Mouse (Mus musculus) erythroblast, embryonic 14.5 days (primary cell): ENCODE results near the gene Actr10. TPM values are rescaled to one million over a fixed set of nuclear protein-coding genes. Genes with fewer than 3 reads are reported as not detected.

Source experiments
- H3K27me3 ChIP-seq: 2 replicates; pipeline ENCODE4 v1.6.1; 2012; ENCODE audit warnings: inconsistent platforms; ENCODE audit not compliant: control insufficient read depth
- H3K36me3 ChIP-seq: 2 replicates; pipeline ENCODE4 v1.6.1; 2012; ENCODE audit warnings: mild to moderate bottlenecking, inconsistent platforms; ENCODE audit not compliant: control insufficient read depth
- H3K4me1 ChIP-seq: 2 replicates; pipeline ENCODE4 v1.6.1; 2012; ENCODE audit warnings: inconsistent platforms; ENCODE audit not compliant: control insufficient read depth
- H3K4me3 ChIP-seq: replicated peaks from 2 replicates; pipeline ENCODE3; 2012; ENCODE audit warnings: moderate library complexity, mild to moderate bottlenecking, inconsistent platforms
- H3K9me3 ChIP-seq: 2 replicates; pipeline ENCODE4 v1.6.1; 2012; ENCODE audit warnings: low read length, inconsistent platforms, mixed read lengths; ENCODE audit not compliant: control insufficient read depth
- GATA1 ChIP-seq: IDR thresholded peaks from 2 replicates; pipeline ENCODE4 v1.6.1; 2012; ENCODE audit warnings: low read length, inconsistent platforms, mixed read lengths
- TAL1 ChIP-seq: IDR thresholded peaks from 3 replicates; pipeline ENCODE4 v1.6.1; 2012; ENCODE audit warnings: low read length, inconsistent platforms, mixed read lengths
- polyA plus RNA-seq: library from polyadenylated mRNA; stranded (reverse); fragments of >175 nt; gene quantifications from 2 replicates; pipeline ENCODE4 v1.2.3, GENCODE M21; 2012

Gene Actr10
- polyA plus RNA-seq, 1 experiment: 0.84 TPM

DNA sequence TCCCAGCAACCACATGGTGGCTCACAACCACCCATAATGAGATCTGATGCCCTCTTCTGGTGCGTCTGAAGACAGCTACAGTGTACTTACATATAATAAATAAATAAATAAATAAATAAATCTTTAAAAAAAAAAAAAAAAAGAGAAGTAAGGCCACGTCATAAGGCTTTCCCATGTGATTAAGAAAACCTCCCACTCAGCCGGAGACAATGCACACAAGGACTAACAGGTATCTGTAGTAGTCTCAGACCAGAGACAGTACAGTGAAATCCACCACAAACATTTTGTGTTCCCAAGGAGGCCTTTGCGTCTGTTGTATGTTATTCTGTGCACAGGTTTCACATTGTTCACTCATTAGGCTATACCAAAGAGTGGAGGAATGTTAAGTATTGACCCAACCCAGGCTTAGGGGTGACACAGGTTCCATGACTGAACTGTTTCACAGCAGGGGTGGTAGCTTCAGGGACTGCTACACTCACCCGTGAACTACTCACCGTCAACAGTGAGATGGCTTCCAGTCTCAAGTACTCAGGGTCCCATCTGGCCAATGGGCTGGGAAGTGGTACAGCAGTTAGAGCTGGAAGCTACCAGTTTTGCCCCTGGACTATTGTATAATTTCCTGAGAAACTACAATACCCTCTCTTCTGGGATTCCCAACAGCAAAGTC lies 66.2 kb downstream of the Actr10 start:
- TF ChIP-seq GATA1 (no peak), TAL1 (no peak)
- Histone ChIP-seq H3K9me3 (no peaks in the 10 kb centered on the region), H3K36me3 (peaks cover 79% of the 10 kb centered on the region), H3K27me3 (no peaks in the 10 kb centered on the region), H3K4me3 (no peak overlapping the region), H3K4me1 (peaks cover 3% of the 10 kb centered on the region; the same call in 1 of the 2 replicates)

DNA sequence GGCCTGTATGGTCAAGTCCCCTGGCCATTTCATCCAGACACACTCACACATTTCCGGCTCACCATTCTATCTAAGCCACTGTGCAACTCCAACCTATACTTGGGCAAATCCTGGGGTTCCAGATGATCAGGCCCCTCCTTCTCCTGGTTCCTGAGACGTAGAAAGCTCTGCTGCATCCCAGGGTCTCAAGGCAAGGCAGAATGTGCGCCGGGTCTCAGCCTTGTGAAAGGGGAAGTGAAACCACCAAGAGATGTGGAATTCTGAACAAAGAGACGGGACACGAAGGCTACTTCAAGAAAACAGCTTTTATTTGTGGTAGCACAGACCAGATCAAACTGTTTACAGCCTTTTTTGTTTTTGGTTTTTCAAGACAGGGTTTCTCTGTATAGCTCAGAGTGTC lies 68.5 kb downstream of the Actr10 start:
- Histone ChIP-seq H3K4me1 (no peaks in the 10 kb centered on the region), H3K9me3 (no peaks in the 10 kb centered on the region), H3K4me3 (no peak overlapping the region), H3K36me3 (peaks cover 85% of the 10 kb centered on the region), H3K27me3 (no peaks in the 10 kb centered on the region)
- TF ChIP-seq GATA1 (no peak), TAL1 (no peak)

DNA sequence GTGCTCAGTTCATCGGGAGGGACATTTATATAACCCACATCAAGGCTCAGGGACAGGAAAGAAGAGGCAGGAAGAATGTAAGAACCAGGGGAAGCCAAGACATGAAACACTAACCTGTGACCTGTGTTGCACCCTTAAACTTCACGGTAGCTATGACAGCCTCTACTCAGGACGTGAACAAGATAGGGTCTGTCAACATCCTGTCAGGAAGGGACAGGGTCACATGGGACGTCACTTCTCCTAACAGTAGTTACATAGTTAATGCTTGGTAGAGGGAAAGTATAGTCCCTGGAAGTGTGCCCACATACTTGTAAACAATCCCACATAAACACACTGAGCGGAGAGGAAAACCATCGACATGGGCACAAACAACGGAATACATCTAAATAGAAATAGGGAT lies 69.2 kb downstream of the Actr10 start:
- H3K4me1 ChIP-seq: peaks cover 1% of the 10 kb centered on the region
- no peaks in the 10 kb centered on the region for H3K27me3 ChIP-seq
- H3K4me3 ChIP-seq: no peak overlapping the region
- peaks cover 87% of the 10 kb centered on the region for H3K36me3 ChIP-seq
- H3K9me3 ChIP-seq: no peaks in the 10 kb centered on the region
- TF ChIP-seq GATA1: no peak
- no peak for TF ChIP-seq TAL1

DNA sequence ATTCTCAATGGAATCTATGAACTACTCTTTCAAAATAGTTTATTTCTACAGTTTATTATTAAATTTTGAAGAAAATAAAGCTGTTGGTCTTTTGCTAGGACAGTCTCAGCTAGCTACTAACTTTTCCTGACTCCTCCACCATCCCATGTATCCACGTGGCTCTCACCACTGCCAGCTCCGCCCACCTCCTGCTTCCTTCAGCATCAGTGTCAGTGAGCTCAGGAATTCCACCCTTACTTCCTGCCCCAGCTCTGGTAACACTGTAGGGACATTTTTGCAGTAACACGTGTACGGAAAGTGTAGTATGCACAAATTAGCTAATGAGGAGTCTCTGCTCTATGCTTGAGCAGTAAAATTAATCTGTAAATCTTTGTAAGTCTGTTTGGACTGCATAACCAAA lies 72.1 kb downstream of the Actr10 start:
- no peaks in the 10 kb centered on the region for H3K27me3 ChIP-seq
- peaks cover 23% of the 10 kb centered on the region for H3K4me1 ChIP-seq
- TF ChIP-seq GATA1 (no peak), TAL1 (no peak)
- no peak overlapping the region for H3K4me3 ChIP-seq
- H3K9me3 ChIP-seq: no peaks in the 10 kb centered on the region
- H3K36me3 ChIP-seq: peaks cover 84% of the 10 kb centered on the region

Other genes with a start within 250 kb of the Actr10 start
- gene Frmd6, start 112.3 kb upstream of the Actr10 start, polyA plus RNA-seq: 0.01 TPM in 1 of 2 replicates, not detected in the other
- 1.9 and 2.3 TPM in 2 replicates for gene Psma3, start 36.8 kb downstream of the Actr10 start, polyA plus RNA-seq
- gene Arid4a, start 78.1 kb downstream of the Actr10 start, polyA plus RNA-seq: 0.94 and 1.4 TPM in 2 replicates
- not detected in 2 replicates for gene Tomm20l, start 173.6 kb downstream of the Actr10 start, polyA plus RNA-seq
- 0.45 and 1.0 TPM in 2 replicates for gene Timm9, start 198.8 kb downstream of the Actr10 start, polyA plus RNA-seq
- gene 2700049A03Rik, start 199.0 kb downstream of the Actr10 start, polyA plus RNA-seq: 0.06 and 0.10 TPM in 2 replicates